Mouse (Mus musculus) hindbrain, postnatal 0 days (tissue): Measurements from ENCODE around the gene Lrfn5. TPM values are rescaled to one million over a fixed set of nuclear protein-coding genes. Genes with fewer than 3 reads are reported as not detected.

Experiments
- ATAC-seq: fragments of 200-750 bp; cut with Nextera tagmentation; 2 replicates; pipeline ENCODE4 v1.8.0; 2017; ENCODE audit warnings: mild to moderate bottlenecking, moderate TSS enrichment, moderate library complexity
- DNase-seq: peaks from one replicate; pipeline ENCODE4 v3.0.0-alpha.2; 2015; ENCODE audit warnings: low spot score
- H3K27ac ChIP-seq: fragments of 300-500 bp; sonication (generic); 2 replicates; pipeline ENCODE4 v1.5.1; 2014; ENCODE audit warnings: mild to moderate bottlenecking
- H3K27me3 ChIP-seq: fragments of 300-500 bp; sonication (generic); 2 replicates; pipeline ENCODE4 v1.6.1; 2014; ENCODE audit warnings: low read length, mixed read lengths; ENCODE audit not compliant: insufficient read depth
- H3K36me3 ChIP-seq: fragments of 300-500 bp; sonication (generic); 2 replicates; pipeline ENCODE4 v1.6.1; 2014; ENCODE audit warnings: low read length, mixed read lengths; ENCODE audit not compliant: insufficient read depth
- H3K4me1 ChIP-seq: fragments of 300-500 bp; sonication (generic); 2 replicates; pipeline ENCODE4 v1.6.1; 2014; ENCODE audit warnings: antibody characterized with exemption, low read length, mixed read lengths; ENCODE audit not compliant: insufficient read depth
- H3K4me2 ChIP-seq: fragments of 300-500 bp; sonication (generic); 2 replicates; pipeline ENCODE4 v1.6.1; 2014; ENCODE audit warnings: low read depth, mild to moderate bottlenecking, low read length, moderate library complexity, mixed read lengths
- H3K4me3 ChIP-seq: fragments of 300-500 bp; sonication (generic); 2 replicates; pipeline ENCODE4 v1.5.1; 2014; ENCODE audit warnings: low read length
- H3K9ac ChIP-seq: fragments of 300-500 bp; sonication (generic); replicated peaks from 2 replicates; pipeline ENCODE4 v1.6.1; 2014; ENCODE audit warnings: mild to moderate bottlenecking, low read length, moderate library complexity, mixed read lengths
- H3K9me3 ChIP-seq: fragments of 300-500 bp; sonication (generic); 2 replicates; pipeline ENCODE4 v1.6.1; 2016; ENCODE audit warnings: low read length, mixed read lengths
- CTCF ChIP-seq: IDR thresholded peaks from 2 replicates; pipeline ENCODE4 v1.5.1; 2016; ENCODE audit warnings: antibody characterized with exemption, control low read depth, low read depth
- WGBS: fragments of 180-500 bp; shearing (Covaris S2); extraction: QIAGEN DNeasy Blood & Tissue Kit; methylation state at CpG from one replicate; pipeline ENCODE4 v1.1.7; 2014; 5-methylcytosine and 5-hydroxymethylcytosine counted together
- polyA plus RNA-seq: library from polyadenylated mRNA; unstranded; fragments of >200 nt; fragmentation: Nextera tagmentation; extraction: Ambion mirVana; gene quantifications from 2 replicates; pipeline ENCODE4 v1.2.1, GENCODE M21; 2015
- total RNA-seq: library from RNA; depleted of rRNA; stranded (reverse); fragments of >200 nt; gene quantifications from 2 replicates; pipeline ENCODE4 v1.2.3, GENCODE M21; 2014

Gene Lrfn5
- total and polyA plus RNA-seq, 2 experiments from 2014 or later = 65.7 to 92.1 TPM

DNA sequence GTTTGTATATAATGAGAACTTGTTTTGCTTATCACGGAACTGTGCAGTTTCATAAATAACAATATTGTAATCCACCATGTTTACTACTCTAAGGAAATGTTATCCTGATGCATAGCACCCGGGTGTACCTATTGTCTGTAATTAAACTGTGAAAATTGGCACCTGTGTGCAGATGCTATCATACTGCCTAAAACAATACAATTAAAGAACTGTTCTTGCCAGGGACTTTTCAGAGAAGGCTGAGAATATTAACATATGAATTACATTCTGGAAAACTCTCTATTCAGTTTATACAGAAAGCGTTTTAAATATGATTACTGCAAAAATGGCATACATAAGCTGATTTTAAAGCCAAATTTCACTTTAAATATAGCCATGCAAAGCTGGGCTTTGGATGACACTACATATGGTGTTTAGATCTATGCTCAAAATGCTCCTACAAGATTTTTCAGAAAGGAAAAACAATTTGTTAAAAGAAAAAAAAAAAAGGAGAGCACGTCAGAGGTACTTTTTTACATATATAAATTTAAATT is 284.2 kb downstream of the Lrfn5 start:
- Histone ChIP-seq H3K27ac (no peak overlapping the region), H3K9ac (no peak overlapping the region), H3K4me2 (no peak overlapping the region), H3K4me1 (no peaks in the 10 kb centered on the region), H3K4me3 (no peak overlapping the region), H3K9me3 (no peaks in the 10 kb centered on the region), H3K27me3 (no peaks in the 10 kb centered on the region), H3K36me3 (no peaks in the 10 kb centered on the region)
- WGBS = 60% methylated on average over 4 of the region's 4 CpGs
- DNase-seq (no peak), ATAC-seq (no peak)
- TF ChIP-seq CTCF = no peak

- H3K27ac ChIP-seq = no peak overlapping the region
- no peaks in the 10 kb centered on the region for H3K9me3 ChIP-seq
- no peaks in the 10 kb centered on the region for H3K27me3 ChIP-seq
- ATAC-seq = no peak
- no peaks in the 10 kb centered on the region for H3K36me3 ChIP-seq
- no peak for TF ChIP-seq CTCF
- H3K4me1 ChIP-seq = no peaks in the 10 kb centered on the region
- WGBS = 93% methylated on average over 5 of the region's 5 CpGs
- no peak overlapping the region for H3K9ac ChIP-seq
- DNase-seq = no peak
- H3K4me3 ChIP-seq = no peak overlapping the region
- H3K4me2 ChIP-seq = no peak overlapping the region
Observed at GRCm38 (mm10) chr12:61823601-61824000, 300.7 kb downstream of the Lrfn5 start.

GRCm38 (mm10) chr12:61826311-61826710 is 303.4 kb downstream of the Lrfn5 start:
- Histone ChIP-seq H3K36me3 (no peaks in the 10 kb centered on the region), H3K4me2 (no peak overlapping the region), H3K9ac (no peak overlapping the region), H3K4me1 (no peaks in the 10 kb centered on the region), H3K27me3 (no peaks in the 10 kb centered on the region), H3K9me3 (no peaks in the 10 kb centered on the region), H3K27ac (no peak overlapping the region), H3K4me3 (no peak overlapping the region)
- WGBS = 22% methylated on average over 1 of the region's 1 CpGs
- peak; percentile 41 for TF ChIP-seq CTCF
- peak; percentile 26 for DNase-seq
- ATAC-seq = no peak

GRCm38 (mm10) chr12:61842599-61843291 is 319.8 kb downstream of the Lrfn5 start:
- no peak for ATAC-seq

DNA sequence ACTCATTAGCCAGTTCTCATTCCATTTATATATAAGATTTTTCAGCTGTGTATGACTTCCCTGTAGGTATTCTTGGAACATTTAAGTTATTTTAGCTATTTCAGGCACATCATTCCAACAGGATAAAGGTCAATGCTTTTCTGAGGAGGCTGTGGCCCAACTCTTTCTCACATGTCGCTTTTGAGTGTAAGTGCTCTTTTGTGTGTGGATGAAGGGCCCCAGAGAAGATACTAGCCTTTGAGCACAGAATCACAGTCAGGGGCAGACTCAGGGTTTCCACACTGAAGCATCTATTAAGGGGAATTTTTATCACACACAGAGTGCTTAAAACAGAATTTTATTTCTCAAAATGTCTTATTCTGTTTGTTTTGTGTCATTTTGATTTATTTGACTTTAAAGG is 331.2 kb downstream of the Lrfn5 start:
- DNase-seq = no peak
- Histone ChIP-seq H3K4me1 (no peaks in the 10 kb centered on the region), H3K36me3 (no peaks in the 10 kb centered on the region), H3K4me2 (no peak overlapping the region), H3K27ac (no peak overlapping the region), H3K4me3 (no peak overlapping the region), H3K9me3 (no peaks in the 10 kb centered on the region), H3K27me3 (no peaks in the 10 kb centered on the region), H3K9ac (no peak overlapping the region)
- no peak for ATAC-seq
- WGBS = 39% methylated on average over 1 of the region's 1 CpGs
- no peak for TF ChIP-seq CTCF

More at GRCm38 (mm10) chr12:61842599-61843291, 319.8 kb downstream of the Lrfn5 start:
- Histone ChIP-seq H3K9ac (no peak overlapping the region), H3K4me3 (no peak overlapping the region), H3K9me3 (no peaks in the 10 kb centered on the region), H3K27ac (no peak overlapping the region), H3K36me3 (no peaks in the 10 kb centered on the region), H3K4me1 (no peaks in the 10 kb centered on the region), H3K27me3 (no peaks in the 10 kb centered on the region), H3K4me2 (no peak overlapping the region)
- 76% methylated on average over 9 of the region's 9 CpGs for WGBS
- DNase-seq = no peak
- TF ChIP-seq CTCF = no peak
